ENCODE assay signal across 9 mouse cellular contexts in the genomic region with DNA sequence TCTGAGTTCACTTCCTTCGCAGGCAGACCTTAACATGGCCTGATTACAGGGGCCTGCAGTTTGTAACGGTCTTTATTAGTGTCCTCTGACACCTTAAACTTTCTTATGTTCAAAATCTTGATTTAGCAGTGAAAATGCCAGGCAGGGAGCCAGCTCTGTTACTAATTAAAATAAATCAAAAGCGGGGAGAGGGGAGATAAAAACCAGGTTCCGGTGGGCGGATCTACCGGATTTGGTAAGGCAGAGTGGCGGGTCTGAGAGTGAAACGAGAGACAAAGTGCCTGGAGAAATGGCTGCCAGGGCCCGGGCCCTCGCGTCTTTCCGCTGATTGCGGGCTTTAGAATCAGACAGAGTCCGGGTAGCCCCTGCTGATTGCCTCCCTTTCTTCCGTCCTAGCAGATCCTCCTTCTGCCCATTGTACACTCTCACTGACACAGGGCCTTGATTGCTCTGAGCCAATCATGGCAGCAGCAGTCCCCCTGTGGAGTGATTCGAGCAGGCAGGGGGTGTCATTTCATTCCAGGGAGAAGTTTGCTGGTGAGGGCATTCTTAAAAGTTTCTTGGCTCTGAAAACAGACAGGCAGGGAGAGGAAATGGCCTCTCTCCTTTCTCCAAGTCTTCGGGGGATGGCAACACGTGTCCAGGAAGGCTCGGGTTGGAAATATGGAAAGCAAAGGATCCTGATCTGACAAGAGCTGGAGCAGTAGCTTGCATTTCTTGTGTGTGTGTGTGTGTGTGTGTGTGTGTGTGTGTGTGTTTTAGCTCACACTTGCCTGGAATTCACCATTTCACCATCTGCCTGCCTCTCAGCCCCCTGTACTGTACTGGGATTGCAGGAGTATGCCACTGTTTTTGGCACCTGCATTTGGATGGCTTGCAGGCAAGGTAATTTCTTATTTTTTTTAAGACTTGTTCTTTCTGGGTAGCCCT. TPM values are rescaled to one million over a fixed set of nuclear protein-coding genes. Genes with fewer than 3 reads are reported as not detected.
A peak's percentile ranks its signal among the peaks of the same experiment; 100 is the strongest.
DNase-seq lines count a peak whose midpoint lies in the region; ATAC-seq and TF ChIP-seq lines count a peak whose summit lies in the region.
"Had no signal": no experiment of that assay in that cellular context is flagged by ENCODE, and none has a peak within 500 bp of the region (broad histone marks: within the 10 kb centered on the region; RNA-seq: fewer than 3 reads in every experiment).

No protein-coding gene starts in this region.

- H3K4me2 ChIP-seq in heart, embryonic 13.5 days = peak overlapping the region; percentile 42
- peak overlapping the region; percentile 35 for H3K4me2 ChIP-seq in kidney, postnatal 0 days (ENCODE audit: low read length)
- H3K4me2 ChIP-seq in midbrain, embryonic 15.5 days = peak overlapping the region; percentile 40

- H3K27ac ChIP-seq in heart, embryonic 13.5 days (replicated peaks) = peak overlapping the region; percentile 94
- peak overlapping the region; percentile 88 for H3K27ac ChIP-seq in kidney, postnatal 0 days
- peak overlapping the region; percentile 77 for H3K27ac ChIP-seq in midbrain, embryonic 15.5 days

- no peak for TF ChIP-seq CTCF in kidney, postnatal 0 days (IDR thresholded peaks at IDR 0.05; ENCODE audit: low read depth)

- H3K4me1 ChIP-seq in heart, embryonic 13.5 days = peaks cover 59% of the 10 kb centered on the region
- peaks cover 10% of the 10 kb centered on the region for H3K4me1 ChIP-seq in kidney, postnatal 0 days (replicated peaks; ENCODE audit: insufficient read depth, low read length)
- peaks cover 22% of the 10 kb centered on the region for H3K4me1 ChIP-seq in midbrain, embryonic 15.5 days

- no peaks in the 10 kb centered on the region for H3K27me3 ChIP-seq in heart, embryonic 13.5 days (replicated peaks)
- no peaks in the 10 kb centered on the region for H3K27me3 ChIP-seq in kidney, postnatal 0 days (ENCODE audit: insufficient read depth, low read length)
- no peaks in the 10 kb centered on the region for H3K27me3 ChIP-seq in midbrain, embryonic 15.5 days (replicated peaks)

- DNase-seq in ovary, postnatal 14 days (ENCODE audit: low spot score) = peak; percentile 47
- DNase-seq in ovary, adult 18-20 months (ENCODE audit: low spot score) = no peak
- DNase-seq in kidney, postnatal 0 days (ENCODE audit: low spot score) = peak; percentile 95
- no peak for DNase-seq in cerebellum, adult 11 months
- DNase-seq in frontal cortex, postnatal 14 days (ENCODE audit: low spot score in 2 of 2) = no peak
- no peak for DNase-seq in natural killer cell, adult 2 months (ENCODE audit: low spot score in 2 of 2)

- H3K36me3 ChIP-seq in heart, embryonic 13.5 days = no peaks in the 10 kb centered on the region
- no peaks in the 10 kb centered on the region for H3K36me3 ChIP-seq in kidney, postnatal 0 days (ENCODE audit: insufficient read depth, low read length)
- no peaks in the 10 kb centered on the region for H3K36me3 ChIP-seq in midbrain, embryonic 15.5 days (replicated peaks)

- no peaks in the 10 kb centered on the region for H3K9me3 ChIP-seq in heart, embryonic 13.5 days
- H3K9me3 ChIP-seq in kidney, postnatal 0 days (replicated peaks; ENCODE audit: low read length) = no peaks in the 10 kb centered on the region
- H3K9me3 ChIP-seq in midbrain, embryonic 15.5 days = no peaks in the 10 kb centered on the region

- ATAC-seq in heart, embryonic 13.5 days (ENCODE audit: extremely low read depth, insufficient number of reproducible peaks, low FRiP score, low TSS enrichment) = 0 out of 2 replicates have a peak, but pooled peaks have one; percentile 22
- ATAC-seq in kidney, postnatal 0 days (replicated peaks; ENCODE audit: low FRiP score, low read depth) = no peak
- peak; percentile 66; the same call in 1 of the 2 replicates for ATAC-seq in midbrain, embryonic 15.5 days (replicated peaks)
- ATAC-seq: Patski had no signal

- 18% methylated on average over 19 of the region's 19 CpGs for WGBS in heart, embryonic 13.5 days
- WGBS in kidney, postnatal 0 days = 9% methylated on average over 19 of the region's 19 CpGs
- 9% methylated on average over 19 of the region's 19 CpGs for WGBS in midbrain, embryonic 15.5 days

- H3K9ac ChIP-seq in heart, embryonic 13.5 days = peak overlapping the region; percentile 67
- peak overlapping the region; percentile 5; the same call in 1 of the 2 replicates for H3K9ac ChIP-seq in kidney, postnatal 0 days (ENCODE audit: low read depth, low read length)
- H3K9ac ChIP-seq in midbrain, embryonic 15.5 days = no peak overlapping the region

- H3K4me3 ChIP-seq in heart, embryonic 13.5 days = no peak overlapping the region
- no peak overlapping the region for H3K4me3 ChIP-seq in kidney, postnatal 0 days (replicated peaks; ENCODE audit: low read depth, low read length)
- H3K4me3 ChIP-seq in midbrain, embryonic 15.5 days = no peak overlapping the region; the same call in 1 of the 2 replicates

RNA-seq across cellular contexts. Expression of a gene that starts 14.5 kb away (rescaled TPM):
- 4.6 and 6.9 TPM in 2 replicates for polyA plus RNA-seq in heart, embryonic 13.5 days (2015; fragmentation: Nextera tagmentation; extraction: Ambion mirVana)
- 11.5 and 12.4 TPM in 2 replicates for polyA plus RNA-seq in kidney, postnatal 0 days (2015; fragmentation: Nextera tagmentation; extraction: Ambion mirVana)
- 6.7 and 8.4 TPM in 2 replicates for polyA plus RNA-seq in midbrain, embryonic 15.5 days (2015; fragmentation: Nextera tagmentation; extraction: Ambion mirVana)
- polyA plus RNA-seq: Patski had no signal

RNA-seq across cellular contexts. Expression of a gene that starts 17.2 kb away (rescaled TPM):
- polyA plus RNA-seq in heart, embryonic 13.5 days (2015; fragmentation: Nextera tagmentation; extraction: Ambion mirVana) = not detected in 2 replicates
- polyA plus RNA-seq in kidney, postnatal 0 days (2015; fragmentation: Nextera tagmentation; extraction: Ambion mirVana) = 0.19 and 0.30 TPM in 2 replicates
- polyA plus RNA-seq in midbrain, embryonic 15.5 days (2015; fragmentation: Nextera tagmentation; extraction: Ambion mirVana) = 0.21 TPM in 1 of 2 replicates, not detected in the other

RNA-seq across cellular contexts. Expression of a gene that starts 17.3 kb away (rescaled TPM):
- 24.2 and 25.6 TPM in 2 replicates for polyA plus RNA-seq in heart, embryonic 13.5 days (2015; fragmentation: Nextera tagmentation; extraction: Ambion mirVana)
- polyA plus RNA-seq in kidney, postnatal 0 days (2015; fragmentation: Nextera tagmentation; extraction: Ambion mirVana) = 25.9 and 27.4 TPM in 2 replicates
- polyA plus RNA-seq in midbrain, embryonic 15.5 days (2015; fragmentation: Nextera tagmentation; extraction: Ambion mirVana) = 31.3 and 31.6 TPM in 2 replicates

RNA-seq across cellular contexts. Expression of a gene that starts 41.3 kb away (rescaled TPM):
- polyA plus RNA-seq in heart, embryonic 13.5 days (2015; fragmentation: Nextera tagmentation; extraction: Ambion mirVana) = 2.5 and 3.3 TPM in 2 replicates
- polyA plus RNA-seq in kidney, postnatal 0 days (2015; fragmentation: Nextera tagmentation; extraction: Ambion mirVana) = 0.05 TPM in 1 of 2 replicates, not detected in the other
- 1.0 and 1.5 TPM in 2 replicates for polyA plus RNA-seq in midbrain, embryonic 15.5 days (2015; fragmentation: Nextera tagmentation; extraction: Ambion mirVana)
- polyA plus RNA-seq: Patski had no signal

Comparison
In these comparisons a context has a peak if more than half of its experiments do, and no peak if none do; other contexts are left out.
1. DNase-seq: peak in ovary, postnatal 14 days (single experiment) and kidney, postnatal 0 days (single experiment); none in ovary, adult 18-20 months (single experiment), cerebellum, adult 11 months (single experiment), frontal cortex, postnatal 14 days (0 of 2) and natural killer cell, adult 2 months (0 of 2).
2. Peak in every context shown above with its lines, with median percentiles within 50 percentile points of each other: H3K27ac ChIP-seq and H3K4me2 ChIP-seq.